Mouse (Mus musculus) thymus, postnatal 14 days (tissue): Measurements from ENCODE around the gene Rpl29.

Experiments used
- DNase-seq: peaks from one replicate; pipeline ENCODE4 v3.0.0; 2021

The Rpl29 gene

DNA sequence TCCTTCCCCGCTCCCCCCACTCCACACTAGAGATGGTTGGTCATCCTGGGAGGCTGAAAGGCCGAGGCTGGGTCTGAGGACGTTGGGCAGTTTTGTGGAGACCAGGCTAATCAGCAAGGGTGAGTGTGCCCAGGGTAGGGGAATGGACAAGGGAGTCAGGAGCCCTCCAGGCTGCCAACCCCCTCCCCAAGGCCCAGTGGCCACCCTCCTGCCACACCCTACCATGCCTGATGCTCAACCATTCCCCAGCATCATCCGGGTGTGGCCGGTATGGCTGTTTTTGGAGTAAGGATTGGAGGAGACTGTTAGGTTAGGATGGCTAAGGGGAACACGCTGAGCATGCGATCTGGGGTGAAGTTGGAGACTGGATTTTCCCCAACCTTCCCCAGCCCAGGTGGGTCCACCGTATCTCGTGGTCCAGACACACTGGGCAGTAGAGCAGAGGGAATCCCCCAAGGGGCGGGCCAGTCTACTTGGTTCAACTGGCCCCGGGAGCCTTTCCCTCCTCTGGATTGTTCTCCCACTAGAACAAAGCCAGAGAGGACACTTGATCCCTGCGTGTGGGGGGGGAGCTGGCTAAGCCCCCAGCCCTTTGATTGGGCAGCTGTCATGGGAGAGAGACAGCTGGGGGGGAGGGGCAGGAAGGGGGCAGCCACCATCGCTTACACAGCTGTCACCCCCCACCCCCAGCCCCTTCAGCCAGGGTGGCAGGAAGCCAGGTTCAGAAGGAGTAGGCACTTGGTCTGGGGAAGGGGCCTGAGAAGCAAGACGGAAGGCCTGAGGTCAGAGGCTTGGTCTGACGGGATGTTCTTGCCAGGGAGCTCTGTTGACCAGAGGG, 27.3 kb downstream of the Rpl29 start:
- no peak for DNase-seq

DNA sequence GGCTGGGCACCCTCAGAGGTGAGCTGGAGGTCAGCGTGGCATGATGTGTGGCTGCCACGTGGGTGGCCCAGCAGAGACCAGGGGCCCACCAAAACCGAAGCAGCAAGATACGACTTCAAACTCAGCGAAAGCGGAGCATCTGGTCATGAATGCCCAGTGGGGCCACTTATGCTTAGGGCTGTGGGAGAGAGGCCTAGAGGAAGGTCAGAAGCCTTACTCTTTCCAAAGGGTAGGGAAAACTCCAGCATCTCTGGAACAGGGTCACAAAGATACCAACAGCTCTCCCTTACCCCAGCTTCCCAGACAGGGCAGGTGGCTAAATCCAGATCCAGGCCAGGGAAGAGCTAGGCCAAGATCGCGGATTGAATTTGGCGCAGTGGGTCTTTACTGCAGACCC, 27.9 kb downstream of the Rpl29 start:
- DNase-seq = no peak

DNA sequence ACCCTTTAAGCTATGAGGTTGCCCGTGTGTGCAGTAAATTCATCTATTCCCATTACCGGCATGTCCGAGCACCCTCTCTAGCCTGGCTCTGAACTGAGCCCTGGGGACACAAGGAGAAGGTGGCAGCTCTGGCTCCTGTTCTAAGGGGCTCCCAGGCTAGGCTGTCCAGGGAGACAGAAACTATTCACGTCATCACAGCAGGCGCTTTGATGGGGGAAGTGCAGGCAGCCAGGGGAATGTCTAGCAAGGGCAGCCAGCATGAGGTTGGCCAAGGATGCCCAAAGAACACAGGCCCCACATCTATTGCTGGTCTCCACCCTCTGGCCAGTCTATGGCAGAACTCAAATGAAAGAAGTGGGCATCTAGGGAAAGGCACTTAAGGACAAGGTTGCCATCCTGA, 28.7 kb downstream of the Rpl29 start:
- DNase-seq = no peak

DNA sequence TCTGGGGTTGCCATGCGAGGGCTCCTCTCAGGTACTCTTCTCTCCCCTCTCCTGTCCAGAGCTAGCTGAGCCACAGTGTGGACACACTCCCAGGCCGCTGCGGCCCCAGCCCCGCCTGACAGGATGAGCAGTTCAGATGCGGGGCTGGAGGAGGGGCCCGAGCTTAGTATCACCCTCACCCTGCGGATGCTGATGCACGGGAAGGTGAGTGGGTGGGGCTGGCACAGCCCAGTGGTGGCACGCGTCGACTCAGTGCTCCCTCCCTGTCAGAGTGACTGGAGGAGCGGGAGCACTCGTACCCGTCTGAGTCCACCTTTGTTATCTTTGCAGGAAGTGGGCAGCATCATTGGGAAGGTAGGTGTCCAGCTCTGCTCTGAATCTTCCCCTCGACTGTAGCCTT, 30.7 kb downstream of the Rpl29 start:
- DNase-seq = no peak

DNA sequence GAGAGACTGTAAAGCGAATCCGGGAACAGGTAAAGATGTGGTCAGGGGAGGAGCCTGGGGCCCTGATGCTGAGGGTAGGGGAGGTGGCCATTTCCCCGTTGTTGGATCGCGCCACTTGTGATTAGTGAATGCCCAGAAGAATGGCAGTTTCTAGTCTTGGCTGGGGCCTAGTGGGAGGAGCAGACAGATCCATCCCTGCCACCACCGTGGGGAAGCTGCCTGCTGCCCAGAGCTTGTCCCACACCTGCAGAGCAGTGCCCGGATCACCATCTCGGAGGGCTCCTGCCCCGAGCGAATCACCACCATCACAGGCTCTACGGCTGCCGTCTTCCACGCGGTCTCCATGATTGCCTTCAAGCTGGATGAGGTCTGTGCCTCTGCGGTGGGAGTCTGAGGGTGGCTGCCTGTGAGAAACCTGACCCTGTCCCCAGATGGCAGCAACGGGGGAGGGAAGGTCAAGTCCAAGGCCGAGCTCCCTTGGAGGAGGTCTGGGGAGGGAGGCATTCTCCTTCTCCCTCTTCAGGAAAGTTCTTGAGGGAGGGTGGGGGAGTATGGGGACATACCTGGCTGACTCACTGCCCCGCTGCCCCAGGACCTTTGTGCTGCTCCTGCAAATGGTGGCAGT, 31.3 kb downstream of the Rpl29 start:
- no peak for DNase-seq

DNA sequence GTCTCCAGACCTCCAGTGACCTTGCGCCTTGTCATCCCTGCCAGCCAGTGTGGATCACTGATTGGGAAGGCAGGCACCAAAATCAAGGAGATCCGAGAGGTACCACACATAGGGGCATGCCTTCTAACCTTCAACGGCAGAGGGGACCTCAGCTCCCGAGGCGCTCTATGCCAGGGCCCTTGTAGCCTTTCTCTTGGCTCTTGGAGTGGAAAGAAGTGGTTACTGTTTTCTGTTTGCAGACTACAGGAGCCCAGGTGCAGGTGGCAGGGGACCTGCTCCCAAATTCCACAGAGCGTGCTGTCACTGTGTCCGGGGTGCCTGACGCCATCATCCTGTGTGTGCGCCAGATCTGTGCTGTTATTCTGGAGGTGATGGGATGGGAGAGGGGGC, 31.8 kb downstream of the Rpl29 start:
- DNase-seq = no peak

DNA sequence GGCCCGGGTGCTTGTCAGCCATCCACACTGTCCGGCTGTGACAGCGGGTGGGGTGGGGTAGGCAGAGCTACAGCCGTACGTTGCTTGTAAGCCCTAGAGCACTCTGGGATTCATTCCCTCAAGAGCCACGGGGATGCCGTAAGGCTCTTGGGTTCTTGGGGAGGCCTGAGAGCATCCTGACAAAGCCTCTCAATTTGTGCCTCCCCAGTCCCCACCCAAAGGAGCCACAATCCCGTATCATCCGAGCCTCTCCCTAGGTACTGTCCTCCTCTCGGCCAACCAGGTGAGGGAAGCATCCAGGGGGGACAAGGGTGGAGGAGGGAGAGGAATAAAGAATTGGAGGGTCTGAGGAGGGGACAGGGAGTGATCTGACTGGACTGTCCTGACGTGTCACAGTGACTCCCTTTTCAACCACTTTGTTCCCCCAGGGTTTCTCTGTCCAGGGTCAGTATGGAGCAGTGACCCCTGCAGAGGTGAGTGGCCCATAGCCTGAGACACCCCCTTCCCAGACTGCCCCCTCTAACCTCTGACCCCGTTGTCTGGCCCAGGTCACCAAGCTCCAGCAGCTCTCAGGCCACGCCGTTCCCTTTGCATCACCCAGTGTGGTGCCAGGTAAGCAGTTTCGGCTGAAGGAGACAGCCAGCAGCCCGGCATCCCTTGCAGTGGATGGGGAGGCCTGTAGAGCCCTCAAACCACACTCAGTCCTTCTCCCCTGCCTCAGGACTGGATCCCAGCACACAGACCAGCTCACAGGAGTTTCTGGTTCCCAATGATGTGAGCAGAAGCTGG, 32.6 kb downstream of the Rpl29 start:
- no peak for DNase-seq

DNA sequence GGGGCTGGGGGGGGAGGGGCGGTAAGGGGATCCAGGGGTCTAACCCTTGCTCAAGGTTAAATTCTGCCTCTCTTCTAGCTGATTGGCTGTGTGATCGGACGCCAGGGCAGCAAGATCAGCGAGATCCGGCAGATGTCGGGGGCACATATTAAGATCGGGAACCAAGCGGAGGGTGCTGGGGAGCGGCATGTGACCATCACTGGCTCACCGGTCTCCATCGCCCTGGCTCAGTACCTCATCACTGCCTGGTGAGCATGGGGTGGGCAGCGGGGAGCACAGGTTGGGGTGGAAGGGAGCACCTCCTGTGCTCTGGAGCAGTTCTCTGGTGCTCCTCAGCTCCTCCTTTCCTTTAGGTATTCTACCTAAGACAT, 33.2 kb downstream of the Rpl29 start:
- no peak for DNase-seq

DNA sequence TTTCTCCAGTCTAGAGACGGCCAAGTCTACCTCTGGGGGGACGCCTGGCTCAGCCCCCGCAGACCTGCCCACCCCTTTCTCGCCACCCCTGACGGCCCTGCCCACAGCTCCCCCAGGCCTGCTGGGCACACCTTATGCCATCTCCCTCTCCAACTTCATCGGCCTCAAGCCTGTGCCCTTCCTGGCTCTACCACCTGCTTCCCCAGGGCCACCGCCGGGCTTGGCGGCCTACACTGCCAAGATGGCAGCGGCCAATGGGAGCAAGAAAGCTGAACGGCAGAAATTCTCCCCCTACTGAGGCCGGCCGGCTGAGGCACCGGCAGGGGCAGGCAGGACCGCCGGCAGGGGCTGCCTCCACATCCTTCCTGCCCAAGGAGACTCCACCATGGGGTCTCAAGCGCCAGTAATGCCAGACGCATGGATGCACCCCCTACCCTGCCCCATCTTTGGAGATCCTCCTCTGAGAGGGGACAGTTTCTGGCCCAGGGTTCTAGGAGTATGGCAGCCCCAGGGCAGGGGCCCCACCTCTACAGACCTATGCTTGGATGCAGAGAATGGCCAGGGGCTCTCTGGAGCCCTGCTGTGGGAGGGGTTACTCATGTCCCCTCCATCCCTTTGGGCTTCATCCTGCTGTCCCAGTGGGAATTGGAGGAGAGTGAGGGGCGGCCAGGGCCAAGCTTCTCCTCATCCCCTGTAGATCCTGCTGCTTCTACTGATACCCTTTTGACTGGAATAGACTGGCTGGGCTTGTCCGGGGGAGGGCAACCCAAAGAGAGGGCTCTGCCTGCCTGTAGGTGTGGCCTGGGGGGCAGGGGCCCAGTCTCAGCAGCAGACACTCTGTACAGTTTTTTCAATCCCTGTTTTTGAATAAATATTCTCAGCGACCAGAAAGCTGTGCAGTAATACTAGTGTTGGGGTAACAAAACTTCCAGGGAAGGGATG, 34.1 kb downstream of the Rpl29 start:
- DNase-seq = no peak

DNA sequence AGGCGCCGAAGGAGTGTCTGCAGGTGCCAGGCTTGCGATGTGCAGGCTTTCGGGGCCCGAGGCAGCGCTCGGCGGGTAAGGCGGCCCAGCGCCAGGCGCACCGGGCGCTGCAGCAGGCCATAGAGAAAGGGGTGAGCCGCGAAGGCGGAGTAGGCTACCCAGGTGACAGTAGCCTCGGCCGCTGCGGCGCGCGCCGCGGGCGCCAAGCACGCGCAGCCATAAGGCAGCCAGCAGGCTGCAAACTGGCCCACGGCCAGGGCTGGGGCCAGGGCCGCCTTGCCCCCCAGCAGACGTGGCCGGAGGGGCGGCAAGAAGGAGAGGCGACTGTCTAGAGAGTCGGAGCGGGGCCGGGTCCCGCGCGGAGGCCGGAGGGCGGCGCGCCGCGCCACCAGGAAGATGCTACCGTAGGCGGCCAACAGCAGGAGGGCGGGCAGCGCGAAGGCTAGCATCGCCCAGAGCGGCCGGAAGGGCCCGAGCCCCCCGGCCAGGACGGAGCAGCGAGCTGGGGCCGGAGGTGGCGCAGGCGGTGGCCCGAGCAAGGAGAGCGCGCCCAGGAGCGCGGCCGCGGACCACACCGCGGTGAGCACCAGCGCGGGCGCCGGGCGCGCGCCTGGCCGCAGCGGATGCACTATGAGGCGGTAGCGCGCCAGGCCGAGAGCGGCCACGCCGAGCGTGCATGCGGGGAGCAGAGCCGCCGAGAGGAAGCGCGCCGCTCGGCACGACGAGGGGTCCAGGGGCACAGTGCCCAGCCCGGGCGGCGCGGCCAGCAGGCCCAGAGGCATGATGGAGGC, 35.7 kb downstream of the Rpl29 start:
- peak; percentile 38 for DNase-seq

DNA sequence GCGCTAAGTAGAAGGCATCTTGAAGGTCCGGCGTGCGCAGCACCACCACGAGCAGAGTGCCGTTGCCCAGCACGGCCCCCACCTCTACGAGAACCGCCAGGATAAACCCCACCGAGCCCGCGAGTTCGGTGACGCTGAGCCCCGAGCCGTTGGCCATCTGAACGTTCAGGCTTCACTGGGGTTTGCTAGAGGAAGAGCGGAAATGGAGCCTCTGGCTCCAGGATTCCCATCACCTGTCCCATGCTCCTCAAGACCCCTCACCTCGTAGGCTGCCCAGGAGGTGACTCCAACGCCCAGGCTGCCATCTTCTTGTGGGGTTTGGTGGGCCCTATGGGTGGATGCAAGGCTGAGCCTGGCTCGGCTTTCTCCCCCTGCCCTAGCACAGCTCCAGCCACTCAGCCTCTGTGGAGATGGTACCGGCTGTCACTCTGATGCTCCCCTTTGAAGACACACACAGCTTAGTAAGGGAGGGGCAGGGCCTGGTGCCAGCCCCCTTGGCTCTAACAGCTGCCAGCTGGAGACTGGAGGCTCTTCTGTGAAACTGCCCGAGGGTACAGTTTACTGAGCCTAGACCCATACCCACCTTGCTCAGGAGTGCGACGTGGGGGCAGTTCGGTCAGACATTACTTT, 36.4 kb downstream of the Rpl29 start, which contains the start of gene Gpr62:
TSS of gene Gpr62 (minus strand) at position 368 of the 630 bp plus-strand sequence.
- DNase-seq = no peak

DNA sequence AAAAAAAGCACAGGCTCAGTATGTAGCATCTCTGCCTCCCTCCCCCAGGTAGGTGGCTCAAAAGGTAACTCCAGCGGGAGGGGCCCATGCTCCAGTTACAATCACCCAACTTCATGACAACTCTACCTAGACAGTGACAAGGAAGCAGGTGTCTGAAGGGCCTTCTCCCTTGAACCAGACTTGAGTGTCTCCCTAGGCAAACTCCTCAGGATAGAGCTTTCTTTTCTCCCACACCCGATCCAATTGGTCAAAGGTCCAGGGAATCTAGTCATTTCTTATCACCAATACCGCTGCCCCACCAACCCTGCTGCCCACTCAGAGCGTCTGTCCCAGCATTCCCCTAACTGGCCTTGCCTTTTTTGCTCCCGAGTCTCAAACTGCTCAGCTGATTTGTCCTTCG, 37.5 kb downstream of the Rpl29 start:
- no peak for DNase-seq

DNA sequence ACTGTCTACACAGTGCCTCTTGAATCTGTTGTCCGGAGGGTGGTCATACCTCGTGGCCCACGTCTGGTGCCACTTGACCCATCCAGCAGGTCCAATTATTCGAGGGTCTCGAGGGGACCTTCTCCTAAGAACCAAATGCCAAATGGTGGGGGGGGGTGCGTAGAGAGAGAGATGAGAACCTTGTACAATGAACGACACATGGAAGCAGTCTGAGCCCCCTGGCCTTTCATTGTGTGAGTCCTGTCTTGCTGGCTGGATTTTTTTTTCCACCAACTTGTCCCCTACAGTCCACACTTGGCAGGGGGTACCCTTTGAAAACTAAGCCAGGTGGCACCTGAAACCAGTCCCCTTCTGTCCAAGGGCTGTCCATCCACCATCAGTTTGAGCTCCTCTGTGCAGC, 38.5 kb downstream of the Rpl29 start:
- no peak for DNase-seq

DNA sequence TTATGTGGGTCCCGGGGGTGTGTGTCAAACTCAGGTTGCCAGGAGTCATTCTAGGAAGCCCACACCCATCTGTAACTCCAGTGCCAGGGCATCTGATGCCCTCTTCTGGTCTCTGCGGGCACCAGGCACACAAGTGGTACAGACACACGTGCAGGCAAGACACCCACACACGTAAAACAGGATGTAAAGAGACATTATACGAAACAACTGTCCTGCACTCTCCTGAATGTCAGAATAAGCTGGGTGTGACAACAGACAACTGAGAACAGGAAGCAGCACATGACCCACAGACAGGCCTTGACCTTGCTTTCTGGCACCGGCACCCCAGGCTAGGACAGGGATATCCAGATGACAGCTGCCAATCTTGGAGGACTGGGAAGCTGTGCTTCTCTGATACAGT, 40.1 kb downstream of the Rpl29 start:
- no peak for DNase-seq

DNA sequence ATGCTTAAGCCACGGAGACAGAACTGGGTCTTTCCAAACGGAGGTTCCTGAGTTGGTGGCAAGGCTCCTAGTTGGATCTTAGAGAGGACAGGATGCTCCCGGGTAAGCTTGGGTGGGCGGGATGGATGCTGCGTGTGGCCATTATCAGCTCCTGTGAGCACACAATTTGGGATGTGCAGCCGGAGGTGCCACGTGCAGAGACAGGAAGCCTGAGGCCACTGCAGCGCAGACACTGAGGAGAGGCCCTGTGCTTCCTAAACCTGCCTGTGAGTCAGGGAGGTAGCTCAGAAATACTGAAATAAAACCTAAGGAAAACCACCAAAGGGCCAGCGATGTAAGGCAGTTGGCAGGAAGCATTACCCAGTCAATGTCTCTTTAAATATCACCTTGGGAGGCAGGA, 40.5 kb downstream of the Rpl29 start:
- DNase-seq = no peak

DNA sequence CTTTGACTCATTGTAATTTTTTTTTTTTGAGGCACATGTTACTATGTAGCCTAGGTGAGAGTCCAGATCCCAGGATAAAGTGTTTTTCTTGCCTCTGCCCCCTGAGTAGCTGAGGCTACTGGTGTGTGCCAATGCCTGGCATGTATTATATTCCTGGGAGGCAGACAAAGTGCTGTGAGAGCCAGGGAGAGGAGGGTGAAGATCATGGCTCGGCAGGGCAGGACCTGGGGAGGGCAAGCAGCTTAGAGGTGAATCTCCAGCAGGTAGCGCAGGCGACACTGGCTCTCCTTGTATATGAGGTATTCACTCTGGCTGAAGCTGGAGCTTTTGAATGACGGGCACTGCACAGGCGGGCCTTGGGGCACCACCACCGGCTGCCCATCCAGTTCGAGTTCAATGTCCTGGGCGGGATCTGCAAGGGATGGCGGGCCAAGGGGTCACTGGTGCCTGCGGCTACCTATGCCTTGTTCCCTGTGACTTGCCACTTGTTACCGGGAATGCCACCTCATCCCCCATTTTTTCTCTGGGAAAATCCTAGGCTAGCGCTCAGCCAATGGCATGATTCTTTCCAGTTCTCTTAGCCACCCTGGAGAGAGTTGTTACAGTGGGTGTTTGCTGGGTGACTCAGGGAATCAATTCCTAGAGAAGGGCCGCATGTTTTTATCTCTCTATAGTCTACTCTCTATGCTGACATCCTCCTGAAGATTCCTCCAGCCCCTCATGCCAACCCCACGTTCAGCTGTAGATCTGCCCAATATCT, 41.9 kb downstream of the Rpl29 start:
- DNase-seq = no peak

DNA sequence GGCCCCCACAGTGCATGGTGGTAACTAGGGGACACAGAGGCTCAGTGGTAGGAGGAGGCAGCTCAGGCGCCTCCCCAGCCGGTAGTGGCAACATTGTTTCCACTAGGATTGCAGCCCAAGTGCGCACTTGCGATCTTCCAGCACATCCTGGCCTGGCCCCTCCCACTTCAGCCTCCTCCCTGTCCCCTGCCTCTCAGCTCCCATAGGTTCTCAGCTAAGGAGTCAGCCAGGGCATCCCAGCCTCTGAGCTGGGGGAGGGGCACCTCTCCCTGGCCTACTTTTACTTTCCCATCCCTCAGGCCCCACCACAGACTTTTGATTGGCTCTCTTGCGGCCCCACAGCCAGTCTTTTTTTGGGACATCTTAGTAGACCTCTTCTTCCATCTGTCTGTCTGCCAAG, 42.6 kb downstream of the Rpl29 start:
- no peak for DNase-seq

DNA sequence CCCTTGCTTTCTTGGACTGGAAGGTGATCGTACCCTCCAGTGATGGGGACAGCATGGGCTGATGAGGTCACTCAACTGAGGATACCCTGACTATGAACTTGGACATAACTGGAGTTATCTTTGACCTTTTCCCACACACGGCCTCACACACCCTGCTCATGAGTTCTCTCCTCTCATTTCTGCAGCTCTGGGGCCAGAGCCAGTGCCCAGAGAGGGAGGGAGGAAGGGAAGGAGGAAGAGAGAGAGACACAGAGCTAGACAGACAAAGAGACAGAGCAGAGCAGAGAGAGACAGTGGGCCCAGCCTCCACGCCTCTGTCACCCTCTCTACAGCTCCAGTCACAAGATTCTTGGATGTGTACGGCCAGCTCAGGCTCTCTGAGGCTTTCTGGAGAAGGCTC, 43.1 kb downstream of the Rpl29 start:
- DNase-seq = no peak

DNA sequence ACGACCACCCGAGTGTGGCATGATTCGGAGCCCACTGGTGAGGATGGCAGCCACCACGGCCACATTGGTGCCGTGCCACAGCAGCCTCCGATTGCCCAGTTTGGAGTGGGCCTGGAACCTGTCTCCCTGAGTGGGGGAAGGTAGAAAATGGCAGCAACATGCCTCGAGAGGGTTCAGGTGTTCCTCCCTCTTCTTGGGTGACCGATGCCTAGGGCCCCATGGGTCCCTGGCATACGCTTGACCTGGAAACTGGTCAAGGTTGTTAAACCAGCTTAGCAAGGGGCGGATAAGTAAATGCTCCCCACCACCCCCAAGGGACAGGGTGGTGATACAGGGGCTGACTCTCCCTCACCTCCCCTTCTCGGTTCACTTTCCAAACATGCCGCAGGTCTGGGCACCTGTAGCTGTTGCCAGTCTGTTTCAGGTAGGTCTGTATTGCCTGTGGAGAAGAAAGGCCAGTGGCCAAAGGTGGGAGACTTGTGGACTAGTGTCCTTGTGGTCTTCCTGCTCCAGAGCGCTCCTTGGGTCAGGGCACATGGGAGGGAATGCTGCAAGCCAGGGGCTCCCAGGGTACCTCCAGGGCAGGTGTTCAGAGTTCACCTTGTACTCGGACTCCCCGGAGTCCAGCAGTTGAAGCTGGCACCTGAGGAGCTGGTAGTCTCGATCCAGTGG, 44.0 kb downstream of the Rpl29 start:
- DNase-seq = no peak

DNA sequence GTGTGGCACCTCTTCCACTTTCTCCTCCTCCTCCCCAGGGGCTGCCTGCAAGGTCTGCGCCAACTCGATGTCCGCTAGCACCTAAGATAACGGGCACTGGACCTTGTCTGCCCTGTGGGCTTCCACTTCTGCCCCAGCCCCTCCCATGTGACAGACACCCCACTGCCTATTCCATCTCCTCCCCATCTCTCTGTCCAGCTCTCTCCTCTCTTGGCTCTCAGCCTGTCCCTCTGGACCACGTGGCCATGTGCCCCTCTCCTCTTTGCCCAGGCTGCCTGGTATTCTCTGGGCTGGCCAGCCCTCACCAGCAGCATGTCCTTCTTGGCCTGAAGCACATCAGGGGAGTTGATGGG, 44.5 kb downstream of the Rpl29 start:
- DNase-seq = peak; percentile 13
